Mouse (Mus musculus) thymus, postnatal 0 days (tissue): ENCODE measurements at regions not wholly inside any gene's neighbourhood (a gene's known extent, or its start where the extent isn't known, plus 50 kb on each side); places are given as distances from the start of the nearest gene placed in this dataset.

ENCODE experiments used
- DNase-seq: peaks from one replicate; pipeline ENCODE4 v3.0.0-alpha.2; 2015; ENCODE audit warnings: low spot score

- DNase-seq, result no peak
Measured at GRCm38 (mm10) chr13:71653939-71654467, 309.5 kb downstream of the Irx1 start.

- DNase-seq, result no peak
Measured at GRCm38 (mm10) chr13:71653212-71653938, 310.1 kb downstream of the Irx1 start.

GRCm38 (mm10) chr13:71649876-71650275 is 313.6 kb downstream of the Irx1 start:
- no peak for DNase-seq

DNA sequence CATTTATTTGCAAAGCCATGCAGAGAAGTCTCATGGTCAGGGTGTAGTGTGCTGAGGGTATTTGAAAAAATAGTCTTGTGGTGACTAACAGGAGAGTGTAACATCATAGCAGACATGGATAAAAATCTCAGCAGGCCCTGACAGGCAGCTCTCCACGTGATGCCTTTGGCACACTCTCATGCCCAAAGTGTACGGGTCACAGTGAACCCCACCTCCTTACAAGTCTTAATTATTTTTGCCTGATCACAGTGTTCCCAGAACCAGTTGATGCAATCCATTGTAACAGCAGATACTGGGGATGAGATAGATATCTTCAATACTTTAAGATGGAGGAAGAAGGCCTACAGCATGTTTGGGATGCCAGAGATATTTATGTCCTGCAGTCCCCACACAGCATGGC is 314.5 kb downstream of the Irx1 start:
- no peak for DNase-seq

- DNase-seq, result no peak
Measured at GRCm38 (mm10) chr13:71631447-71631846, 332.1 kb downstream of the Irx1 start.

GRCm38 (mm10) chr13:71617198-71617597 is 346.3 kb downstream of the Irx1 start:
- no peak for DNase-seq

DNA sequence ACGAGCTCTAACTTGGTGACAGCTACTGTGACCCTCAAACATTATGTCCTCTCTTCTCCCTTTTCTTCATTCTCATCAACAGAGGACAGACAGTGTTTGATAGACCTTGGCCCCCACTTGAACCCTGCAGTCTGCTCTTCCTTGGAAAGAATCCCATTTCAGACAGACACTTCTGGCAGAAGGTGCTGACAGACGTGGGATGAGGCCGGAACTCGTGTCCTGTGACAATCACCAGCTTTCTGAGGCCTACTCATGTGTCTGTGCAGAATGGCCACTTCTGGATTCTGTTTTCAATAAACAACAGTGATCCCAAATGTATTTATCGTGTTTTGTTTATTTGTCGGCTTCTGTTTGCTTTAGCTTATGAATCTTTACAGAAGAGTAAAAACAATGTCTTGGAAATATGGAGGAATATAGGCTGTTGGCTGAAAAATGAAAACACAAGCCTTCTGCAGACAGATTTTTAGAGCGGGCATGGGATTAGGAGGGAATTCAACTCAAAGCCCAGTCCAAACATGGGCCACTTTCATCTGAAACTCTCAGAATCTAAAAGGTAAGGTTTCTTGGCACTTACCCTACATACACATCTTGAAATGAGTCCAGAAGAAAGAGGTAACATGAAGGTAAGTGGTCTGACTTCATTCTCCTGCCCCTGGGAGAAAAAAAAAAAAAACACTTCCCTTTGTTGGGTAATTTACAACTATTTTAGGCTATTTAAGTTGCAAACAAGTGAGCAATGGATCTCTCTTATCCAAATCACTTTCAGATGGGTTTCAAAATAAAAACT is 350.9 kb downstream of the Irx1 start:
- no peak for DNase-seq

DNA sequence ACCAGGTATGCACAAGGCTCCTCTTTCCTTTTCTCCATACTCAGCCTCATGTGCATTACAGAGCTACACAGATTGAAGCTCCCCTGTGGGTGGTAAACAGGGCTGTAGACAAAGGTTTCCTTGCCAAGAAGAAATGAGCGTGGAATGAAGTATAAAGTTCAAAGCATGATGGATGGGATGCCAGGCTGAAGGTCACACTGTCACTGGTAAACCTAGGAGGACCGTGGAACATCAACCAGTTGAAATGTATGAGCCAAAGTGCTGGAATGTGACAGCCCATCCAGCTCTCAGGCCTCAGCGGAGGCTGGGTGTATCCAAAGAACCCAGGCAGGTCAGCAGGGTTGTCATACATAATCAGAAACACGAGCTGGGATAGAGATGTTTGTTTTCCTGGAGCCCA is 381.0 kb downstream of the Irx1 start:
- DNase-seq, result no peak

DNA sequence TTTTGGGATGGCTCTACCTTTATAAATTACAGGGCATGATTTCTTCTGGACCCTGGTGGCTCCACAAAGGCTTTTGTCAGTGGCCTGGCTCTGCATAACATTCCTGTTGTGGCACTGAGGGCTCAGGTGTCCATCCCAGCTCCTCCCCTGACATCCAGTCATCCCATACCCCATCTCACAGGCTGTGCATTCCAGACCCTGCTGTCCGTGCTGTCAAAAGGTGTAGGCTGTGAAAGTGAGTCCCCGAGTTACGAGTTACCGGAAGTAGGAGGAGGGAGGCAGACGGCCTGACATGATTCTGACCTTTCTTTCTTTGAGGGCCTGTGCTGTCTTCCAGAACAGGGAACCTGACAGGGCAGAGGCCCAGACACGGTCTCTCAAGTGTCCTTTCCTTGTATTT is 397.6 kb downstream of the Irx1 start:
- DNase-seq, result no peak

GRCm38 (mm10) chr13:71565388-71565787 is 398.1 kb downstream of the Irx1 start:
- no peak for DNase-seq

GRCm38 (mm10) chr13:71558477-71559215 is 404.9 kb downstream of the Irx1 start:
- no peak for DNase-seq

- no peak for DNase-seq
Measured at GRCm38 (mm10) chr13:71555471-71555870, 408.1 kb downstream of the Irx1 start.

DNA sequence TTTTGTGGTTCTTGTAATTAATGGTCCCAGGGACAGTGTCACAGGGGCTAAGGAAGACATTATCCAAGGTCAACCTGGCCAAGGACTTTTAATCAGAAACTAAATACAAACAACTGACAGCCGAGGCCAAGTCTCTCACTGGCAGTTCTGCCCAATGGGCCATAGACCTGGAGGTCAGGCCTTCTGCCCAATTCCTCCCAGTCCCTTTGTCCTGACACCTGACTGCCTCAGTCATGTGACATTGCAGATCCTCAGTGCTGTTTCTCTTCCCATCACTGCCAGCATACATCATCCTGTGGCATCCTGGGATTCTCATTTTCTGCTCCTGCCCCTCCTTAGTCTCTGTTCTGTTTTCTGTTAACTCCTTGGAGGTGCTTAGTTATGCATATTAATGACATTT is 413.4 kb downstream of the Irx1 start:
- no peak for DNase-seq

DNA sequence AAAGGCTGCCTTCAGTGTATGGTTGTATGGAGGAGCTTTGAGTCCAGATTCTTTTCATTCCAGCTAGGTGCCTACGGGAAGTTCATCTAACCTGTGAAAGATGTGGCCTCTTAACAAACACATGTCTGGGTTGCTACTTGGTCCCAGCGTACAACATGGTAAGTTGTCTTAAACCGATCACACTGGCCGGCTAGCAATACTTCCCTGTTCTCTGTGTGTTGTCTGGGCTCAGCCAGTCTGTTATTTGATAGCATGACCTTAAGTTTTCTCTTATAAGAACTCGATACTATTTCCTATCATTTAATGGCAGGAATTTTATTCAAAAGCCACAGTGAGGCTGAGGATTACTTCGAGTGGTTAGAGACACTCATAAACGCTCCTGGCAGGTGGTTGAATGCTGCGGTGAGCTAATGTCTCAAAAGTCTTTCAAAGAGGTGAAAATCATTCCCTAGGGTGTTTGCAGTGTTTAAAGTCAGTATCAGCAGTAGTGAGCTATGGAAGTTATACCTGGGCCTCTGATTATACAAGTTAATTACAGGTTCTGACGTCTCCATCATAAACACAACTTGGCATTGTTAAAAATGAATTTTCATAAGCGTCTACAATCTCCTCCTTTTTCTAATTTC is 414.2 kb downstream of the Irx1 start:
- DNase-seq, result no peak

DNA sequence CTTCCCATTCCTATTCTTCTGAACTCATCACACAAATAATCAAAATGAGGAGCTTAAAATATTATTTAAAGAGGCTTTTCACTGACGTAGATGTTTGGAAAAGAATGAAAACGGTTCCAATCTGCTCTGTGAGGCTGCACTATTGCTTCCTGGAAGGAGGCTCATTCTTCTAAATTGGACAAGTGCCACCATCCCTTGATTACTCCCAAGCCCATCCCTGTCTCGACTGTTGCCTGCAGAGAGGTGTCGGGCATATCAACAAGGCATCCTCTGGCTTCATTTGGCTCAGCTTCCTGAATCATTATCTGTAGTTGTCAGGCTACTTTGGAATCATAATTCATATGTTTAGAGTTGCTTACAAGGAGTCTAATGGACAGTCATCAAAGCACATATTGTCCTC is 425.3 kb downstream of the Irx1 start:
- DNase-seq, result no peak

GRCm38 (mm10) chr13:71532796-71533351 is 430.6 kb downstream of the Irx1 start:
- DNase-seq, result no peak

DNA sequence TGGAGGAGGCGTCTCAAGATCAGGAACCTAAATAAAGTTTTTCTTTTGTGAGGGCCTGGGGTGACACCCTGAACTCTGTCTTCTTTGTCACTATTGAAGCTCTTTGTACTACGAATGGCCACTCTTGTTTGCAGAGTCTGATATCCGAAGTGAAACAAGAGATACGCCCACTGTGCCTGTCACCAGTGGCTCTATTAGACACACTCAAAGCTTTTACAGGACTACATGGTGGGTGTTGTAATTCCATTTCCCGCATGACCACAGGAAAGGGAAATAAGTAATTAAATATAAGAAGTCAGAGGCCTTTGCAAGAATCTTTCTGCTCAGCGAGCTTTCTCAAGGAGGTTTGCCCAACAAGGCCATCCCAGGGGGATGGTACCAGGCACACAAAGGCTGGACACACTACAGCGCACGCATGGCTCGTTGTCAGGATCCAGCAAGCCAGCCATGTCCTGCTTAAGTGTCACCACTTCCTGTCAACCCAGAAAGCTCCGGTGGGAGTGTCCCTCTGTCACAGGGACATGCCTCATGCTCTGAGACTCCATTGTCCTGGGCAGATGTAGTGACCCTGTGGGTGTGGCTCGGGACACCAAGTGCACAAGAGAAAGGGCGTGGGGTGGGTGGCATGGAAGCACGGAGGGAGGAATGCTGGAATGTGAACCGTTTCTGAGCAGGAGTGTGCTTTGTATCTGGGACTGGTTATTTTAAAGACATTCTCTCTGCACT is 434.0 kb downstream of the Irx1 start:
- DNase-seq, result no peak

GRCm38 (mm10) chr13:71517776-71518175 is 445.7 kb downstream of the Irx1 start:
- DNase-seq, result no peak

GRCm38 (mm10) chr13:71513204-71513603 is 450.3 kb downstream of the Irx1 start:
- DNase-seq, result no peak

- DNase-seq, result no peak
Measured at GRCm38 (mm10) chr13:71507956-71508401, 455.5 kb downstream of the Irx1 start.
